Mouse (Mus musculus) heart, postnatal 0 days (tissue): ENCODE measurements at regions not wholly inside any gene's neighbourhood (a gene's known extent, or its start where the extent isn't known, plus 50 kb on each side); places are given as distances from the start of the nearest gene placed in this dataset.

ENCODE experiments used
- CTCF ChIP-seq: IDR thresholded peaks from 2 replicates; pipeline ENCODE4 v1.5.1; 2016; ENCODE audit warnings: antibody characterized with exemption, control low read depth, low read depth
- EP300 ChIP-seq: IDR thresholded peaks from 2 replicates; pipeline ENCODE4 v1.6.1; 2016; ENCODE audit warnings: antibody characterized with exemption, low read depth

DNA sequence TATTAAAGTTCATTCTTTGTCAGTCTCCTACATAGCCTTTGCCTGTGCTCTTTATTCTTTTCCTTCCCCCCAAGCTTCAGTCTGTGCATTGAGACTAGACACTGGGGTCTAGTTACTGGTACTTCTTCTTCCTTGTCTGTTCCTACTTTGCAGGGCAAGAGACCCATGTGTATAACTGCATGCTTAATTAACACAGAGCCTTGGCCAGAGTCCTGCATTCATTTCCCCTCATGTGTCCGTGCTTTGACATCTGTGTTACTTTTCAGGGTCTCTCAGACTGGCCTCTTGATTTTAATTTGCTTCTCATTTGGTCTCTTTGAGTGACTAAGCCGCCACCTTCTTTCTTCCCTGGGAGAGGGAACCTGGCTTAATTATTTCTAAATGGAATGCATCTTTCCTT lies 208.4 kb upstream of the Ldb2 start:
- TF ChIP-seq CTCF (no peak), EP300 (no peak)
